Mouse (Mus musculus): ENCODE measurements around the gene Kcnk3.

DNA sequence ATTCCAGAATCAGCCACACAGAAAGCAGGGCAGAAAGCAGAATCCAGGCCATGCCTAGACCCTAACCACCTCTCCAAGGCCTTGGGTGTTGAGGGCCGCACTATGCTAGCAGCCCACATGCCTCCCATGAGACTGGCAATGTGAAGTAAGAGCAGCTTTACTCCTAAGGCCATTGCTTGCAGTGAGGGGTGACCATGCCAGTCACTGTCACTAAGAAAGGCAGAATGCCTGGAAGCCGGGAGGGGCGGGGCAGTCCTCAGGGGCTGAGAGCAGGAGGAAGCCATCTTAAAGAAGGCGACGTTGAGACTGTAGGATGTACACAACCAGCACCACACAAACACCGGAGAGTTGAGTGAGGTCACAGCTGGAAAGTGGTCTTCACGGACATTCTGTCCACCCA, 21.1 kb downstream of the Kcnk3 start:
- TF ChIP-seq GATA1 (IDR thresholded peaks at IDR 0.05; ENCODE audit: borderline replicate concordance, low read length) (no peak), FLI1 (IDR thresholded peaks at IDR 0.05; ENCODE audit: low read length) (no peak)

Measured in megakaryocyte, embryonic 14.5 days (primary cell).